Mouse (Mus musculus) bone marrow macrophage, adult 2 months (primary cell): Measurements from ENCODE around the gene Ddx55.

Experiments used
- CTCF ChIP-seq: IDR thresholded peaks from 2 replicates; pipeline ENCODE4 v1.5.1; 2012; ENCODE audit warnings: low read depth, mild to moderate bottlenecking, low read length, moderate library complexity
- POLR2A ChIP-seq: IDR thresholded peaks from 2 replicates; pipeline ENCODE4 v1.6.1; 2012; ENCODE audit warnings: mild to moderate bottlenecking, low read depth, low read length, borderline replicate concordance

- no peak for TF ChIP-seq POLR2A
- no peak for TF ChIP-seq CTCF
Observed at GRCm38 (mm10) chr5:124509742-124510237, 42.9 kb upstream of the Ddx55 start.
